Mouse (Mus musculus): ENCODE measurements around the gene Serpinb1a. TPM values are rescaled to one million over a fixed set of nuclear protein-coding genes. Genes with fewer than 3 reads are reported as not detected.

Gene Serpinb1a
- total RNA-seq, 2 experiments from 2014 or later, result 2.6 to 6.0 TPM

DNA sequence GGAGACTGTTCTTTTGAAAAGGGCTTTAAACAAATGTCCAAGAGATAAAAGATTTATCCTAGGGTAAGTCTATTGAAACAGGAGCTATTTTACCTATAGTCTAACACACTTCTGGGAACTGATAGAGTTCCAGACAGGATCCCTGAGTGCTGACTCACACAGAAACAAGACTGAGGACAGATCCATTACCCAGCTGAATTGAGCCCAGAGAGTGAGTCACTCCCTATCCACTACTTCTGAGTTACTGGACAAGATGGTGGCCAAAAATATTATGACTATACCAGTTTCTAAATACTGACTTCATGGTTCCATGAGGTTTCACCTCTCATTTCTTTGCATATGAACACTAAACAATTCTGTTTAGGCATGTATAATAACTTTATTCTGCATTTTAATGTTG, 4.8 kb downstream of the Serpinb1a start:
- DNase-seq, result no peak
- intact Hi-C loops (cut with DNase I), result no loop called here

GRCm38 (mm10) chr13:32841349-32841748, 9.6 kb downstream of the Serpinb1a start:
- intact Hi-C loops (cut with DNase I), result no loop called here
- no peak for DNase-seq

DNA sequence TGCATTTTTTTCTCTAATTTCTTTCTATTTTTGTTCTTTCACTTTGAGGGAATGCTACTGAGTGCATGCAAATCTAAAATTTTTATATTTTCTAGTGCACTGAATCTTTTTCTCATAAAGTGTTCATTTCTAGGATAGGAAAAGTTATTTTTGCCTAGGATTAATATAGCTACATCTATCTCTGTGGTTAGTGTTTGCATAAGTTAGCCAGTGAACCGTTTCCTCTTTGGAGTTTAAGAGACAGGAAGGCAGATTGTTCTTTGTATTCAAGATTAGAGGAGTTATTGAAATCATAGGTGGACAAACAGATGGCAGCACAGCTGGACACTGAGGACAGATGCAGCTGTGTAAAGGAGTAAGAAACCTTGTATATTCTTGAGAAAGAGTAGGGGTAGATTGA, 11.7 kb downstream of the Serpinb1a start:
- intact Hi-C loops (cut with DNase I), result no loop called here

GRCm38 (mm10) chr13:32834513-32834912, 16.5 kb downstream of the Serpinb1a start:
- DNase-seq, result no peak
- intact Hi-C loops (cut with DNase I), result no loop called here

More for the DNA sequence above, 11.7 kb downstream of the Serpinb1a start:
- no peak for DNase-seq

- DNase-seq, result no peak
- intact Hi-C loops (cut with DNase I), result no loop called here
These were observed 17.7 kb downstream of the Serpinb1a start for GRCm38 (mm10) chr13:32833237-32833636.

- DNase-seq, result no peak
- intact Hi-C loops (cut with DNase I), result no loop called here
These were observed 18.2 kb downstream of the Serpinb1a start for GRCm38 (mm10) chr13:32832776-32833175.

- DNase-seq, result no peak
- intact Hi-C loops (cut with DNase I), result no loop called here
These were observed 19.3 kb downstream of the Serpinb1a start for GRCm38 (mm10) chr13:32831505-32832273.

DNA sequence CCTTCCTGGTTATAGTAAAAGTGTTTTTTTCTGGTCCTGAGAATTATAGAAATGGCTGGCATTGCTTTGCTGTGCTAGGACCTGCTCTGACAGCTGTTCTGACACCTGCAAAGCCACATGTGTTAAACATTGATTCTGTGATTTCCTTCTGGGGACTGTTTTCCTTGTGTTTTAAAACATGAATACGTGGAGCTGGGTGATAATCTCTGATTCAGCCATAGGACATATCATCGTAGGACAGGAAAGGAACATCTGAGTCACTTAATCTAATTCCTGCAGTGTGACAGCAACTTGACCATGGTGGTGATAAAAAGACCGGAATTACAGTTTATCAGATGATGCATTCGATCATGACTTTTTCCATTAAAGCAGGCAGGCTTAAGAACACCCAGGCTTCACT, 22.1 kb downstream of the Serpinb1a start:
- no peak for DNase-seq
- intact Hi-C loops (cut with DNase I), result no loop called here

- DNase-seq, result peak in 1 of 2 experiments; percentile 43
- intact Hi-C loops (cut with DNase I), result no loop called here
These were observed 23.0 kb downstream of the Serpinb1a start for GRCm38 (mm10) chr13:32827951-32828350.

- DNase-seq, result no peak
- intact Hi-C loops (cut with DNase I), result no loop called here
These were observed 23.7 kb downstream of the Serpinb1a start for GRCm38 (mm10) chr13:32827111-32827822.

- intact Hi-C loops (cut with DNase I), result no loop called here
- DNase-seq, result no peak
These were observed 25.4 kb downstream of the Serpinb1a start for GRCm38 (mm10) chr13:32825546-32825945.

DNA sequence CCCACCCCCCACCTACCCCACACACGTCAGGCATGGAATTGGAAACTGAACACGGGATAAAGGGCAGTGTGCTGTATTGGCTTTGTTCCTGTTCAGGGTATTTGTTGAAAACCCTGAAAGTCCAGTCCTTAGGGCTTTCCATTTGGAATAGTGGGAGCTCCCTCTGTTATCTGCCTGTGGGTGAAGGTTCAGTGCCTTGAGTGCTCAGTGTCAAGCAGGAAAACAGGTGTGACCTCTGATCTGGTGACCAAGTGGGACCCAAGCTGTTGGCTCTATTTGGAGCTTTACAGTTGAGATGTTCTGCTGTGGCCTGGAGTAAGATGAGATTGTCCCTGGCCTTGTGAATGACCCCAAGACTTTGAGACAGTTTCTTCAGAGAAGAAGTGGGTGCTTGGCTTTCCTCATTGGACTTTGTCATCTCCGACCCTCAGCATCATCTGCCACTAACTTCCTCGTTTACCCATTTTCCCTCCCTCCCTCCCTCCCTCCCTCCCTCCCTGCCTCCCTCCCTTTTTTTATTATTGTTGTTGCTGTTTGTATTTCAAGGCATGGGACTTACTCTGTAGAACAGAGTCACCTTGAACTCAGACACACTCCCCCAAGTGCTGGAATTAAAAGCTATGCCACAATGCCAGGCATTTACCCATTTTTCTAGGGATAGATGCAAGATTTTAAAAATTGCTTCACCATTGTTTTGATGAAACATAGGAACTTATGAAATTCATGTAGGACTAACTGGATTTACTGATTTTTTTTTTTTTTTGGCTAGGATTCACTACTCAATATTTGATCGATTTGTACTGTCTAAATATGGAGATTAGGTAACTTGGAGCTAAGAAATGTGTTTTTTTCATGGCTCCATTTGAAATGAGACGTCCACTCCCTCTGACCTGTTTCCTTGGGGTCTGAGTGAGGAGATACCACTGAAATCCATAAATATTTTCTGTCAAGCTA, 26.3 kb downstream of the Serpinb1a start:
- intact Hi-C loops (cut with DNase I), result no loop called here
- DNase-seq, result no peak

DNA sequence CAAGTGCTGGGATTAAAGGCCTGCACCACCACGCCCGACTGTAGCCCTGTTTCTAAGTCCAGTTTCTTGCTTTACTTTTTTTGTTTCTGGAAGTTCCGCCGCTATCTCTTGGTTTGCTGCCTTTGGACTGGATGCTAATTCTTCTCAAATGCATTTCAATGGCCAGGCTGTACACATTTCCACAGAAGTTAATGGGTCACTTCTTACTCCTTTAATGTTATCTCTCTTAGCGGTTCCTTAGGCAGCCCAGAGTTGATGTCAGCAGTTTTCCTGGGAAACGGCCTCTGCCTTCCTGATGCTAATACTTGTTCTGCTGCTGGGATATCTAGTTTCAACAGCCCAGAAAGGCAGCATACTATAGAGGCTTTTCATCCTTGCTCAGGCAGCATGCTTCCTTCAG, 27.9 kb downstream of the Serpinb1a start:
- no peak for DNase-seq
- intact Hi-C loops (cut with DNase I), result no loop called here

GRCm38 (mm10) chr13:32821671-32822070, 29.3 kb downstream of the Serpinb1a start:
- no peak for DNase-seq
- intact Hi-C loops (cut with DNase I), result no loop called here

GRCm38 (mm10) chr13:32819926-32820325, 31.1 kb downstream of the Serpinb1a start:
- intact Hi-C loops (cut with DNase I), result no loop called here
- no peak for DNase-seq

DNA sequence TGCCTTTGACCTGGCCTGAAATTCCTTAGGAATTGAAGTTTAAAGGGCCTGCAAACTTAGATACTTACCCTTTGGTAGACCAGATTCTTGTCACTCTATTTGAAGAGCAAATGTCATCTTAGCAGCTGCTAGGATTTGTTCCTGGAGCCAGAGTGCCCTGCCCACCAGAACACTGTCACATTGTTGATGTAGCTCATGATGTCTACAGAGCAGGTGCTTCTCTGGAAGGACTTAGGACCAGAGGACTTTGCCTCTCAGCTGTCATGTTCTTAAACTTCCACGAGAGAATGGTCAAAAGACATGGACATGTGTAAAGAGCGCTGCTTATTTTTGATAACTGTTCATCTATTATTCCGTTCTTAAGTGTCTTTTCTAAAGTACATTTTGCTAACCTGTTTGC, 31.7 kb downstream of the Serpinb1a start:
- no peak for DNase-seq
- intact Hi-C loops (cut with DNase I), result no loop called here

DNA sequence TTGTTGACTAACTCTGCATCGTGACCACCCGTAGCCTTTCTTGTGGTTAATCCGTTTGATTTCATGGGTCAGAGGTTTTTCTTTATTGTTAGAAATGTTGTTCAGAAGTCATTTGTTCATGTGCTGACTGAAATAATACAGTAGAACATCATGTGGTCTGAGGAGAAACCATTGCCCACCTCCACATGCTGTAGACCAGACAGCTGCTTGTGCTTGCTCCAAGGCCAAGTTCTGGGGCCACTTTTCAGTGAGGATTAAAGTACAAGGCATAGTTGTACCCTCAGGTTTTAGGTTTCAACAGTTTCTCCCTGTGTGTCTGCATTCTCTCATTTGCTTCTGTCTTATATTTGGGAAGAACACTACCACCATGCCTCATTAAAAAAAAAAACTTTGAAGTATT, 43.4 kb downstream of the Serpinb1a start:
- intact Hi-C loops (cut with DNase I), result no loop called here
- DNase-seq, result no peak

- DNase-seq, result no peak
- intact Hi-C loops (cut with DNase I), result no loop called here
These were observed 44.2 kb downstream of the Serpinb1a start for GRCm38 (mm10) chr13:32806820-32807219.

GRCm38 (mm10) chr13:32803701-32804345, 47.2 kb downstream of the Serpinb1a start:
- intact Hi-C loops (cut with DNase I), result no loop called here

More at GRCm38 (mm10) chr13:32803701-32804345, 47.2 kb downstream of the Serpinb1a start:
- DNase-seq, result no peak
